Mouse (Mus musculus): ENCODE results near the gene Vmn1r114.
"Not testable (repeated sequence)": the region's sequence is repeated elsewhere in the genome, so short reads cannot be mapped to it uniquely, and the experiment has no call there.

- not testable (repeated sequence) for TF ChIP-seq CTCF (IDR thresholded peaks at IDR 0.05; ENCODE audit: extremely low read depth, insufficient read depth, insufficient read length, insufficient replicate concordance); POLR2A (IDR thresholded peaks at IDR 0.05; ENCODE audit: low read depth, low read length)
Observed at GRCm38 (mm10) chr7:20844885-20845284, 32.9 kb upstream of the Vmn1r114 start, which contains the start of gene Vmn1r115.
